Mouse (Mus musculus) left cerebral cortex, adult 11 months (tissue): Measurements from ENCODE around the gene Vps36.
A peak's percentile ranks its signal among the peaks of the same experiment; 100 is the strongest.

ENCODE experiments used
- DNase-seq: peaks from one replicate; pipeline ENCODE4 v3.0.0; 2022; ENCODE audit warnings: low spot score

Vps36 gene

DNA sequence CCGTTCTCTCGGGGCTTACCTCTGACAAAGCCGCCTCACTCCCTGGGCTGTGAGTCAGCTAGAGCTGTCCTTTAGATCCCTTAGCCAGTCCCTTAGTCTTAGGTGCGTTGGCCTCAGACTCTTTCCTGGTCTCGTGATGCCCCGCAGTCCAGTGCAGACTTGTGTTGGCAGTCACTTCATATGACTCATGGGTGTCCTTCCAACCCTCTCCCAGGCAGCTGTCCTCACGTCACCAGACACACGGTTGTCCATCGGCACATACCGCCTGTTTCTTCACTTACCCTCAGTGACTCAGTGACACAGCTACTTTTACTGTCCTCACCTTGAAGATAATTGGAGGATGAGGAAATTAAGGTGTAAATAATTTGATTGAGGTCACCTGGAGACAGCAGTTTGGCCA, 22.2 kb downstream of the Vps36 start:
- no peak for DNase-seq

DNA sequence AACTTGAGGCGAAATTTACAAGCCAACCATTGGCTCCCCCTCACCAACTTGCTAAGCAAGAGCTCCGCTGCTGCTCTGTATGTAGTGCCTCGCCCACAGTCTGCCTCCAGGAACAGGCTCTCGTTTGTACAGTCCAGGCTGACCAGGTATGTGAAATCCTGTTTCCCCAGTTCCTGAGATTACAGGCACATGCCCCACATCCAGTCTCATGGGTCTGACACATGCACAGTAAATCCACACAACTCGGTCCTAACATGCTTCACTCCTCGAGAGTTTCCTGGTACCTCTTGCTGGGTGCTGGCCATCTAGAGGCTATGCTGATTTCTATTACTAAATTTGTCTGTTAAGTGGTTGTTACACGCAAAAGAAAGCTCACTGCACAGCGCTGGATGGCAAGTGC, 33.8 kb downstream of the Vps36 start:
- DNase-seq = no peak

GRCm38 (mm10) chr8:22227061-22227877, 34.7 kb downstream of the Vps36 start, which contains the start of gene Thsd1:
Gene Thsd1, plus strand, starts transcription at chr8:22227313.
- no peak for DNase-seq

DNA sequence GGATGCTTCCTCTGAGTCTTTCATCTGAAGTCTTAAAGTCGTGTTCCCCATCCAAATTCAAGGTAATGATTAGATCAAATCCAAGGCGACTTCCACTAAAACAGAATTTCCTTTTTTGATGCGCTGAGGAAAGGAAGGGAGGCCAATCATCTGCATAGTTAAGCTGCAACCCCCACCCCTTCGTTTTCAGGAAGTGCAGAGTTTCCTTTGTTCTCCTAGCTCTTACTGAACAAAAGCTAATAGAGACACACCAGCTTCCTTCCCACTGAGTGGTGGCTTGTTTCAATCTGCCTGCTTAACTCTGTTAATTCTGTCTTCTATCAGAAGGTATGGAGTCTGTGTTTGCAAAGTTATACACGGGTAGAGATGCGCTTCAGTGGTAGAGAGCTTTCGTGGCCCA, 36.0 kb downstream of the Vps36 start:
- no peak for DNase-seq

DNA sequence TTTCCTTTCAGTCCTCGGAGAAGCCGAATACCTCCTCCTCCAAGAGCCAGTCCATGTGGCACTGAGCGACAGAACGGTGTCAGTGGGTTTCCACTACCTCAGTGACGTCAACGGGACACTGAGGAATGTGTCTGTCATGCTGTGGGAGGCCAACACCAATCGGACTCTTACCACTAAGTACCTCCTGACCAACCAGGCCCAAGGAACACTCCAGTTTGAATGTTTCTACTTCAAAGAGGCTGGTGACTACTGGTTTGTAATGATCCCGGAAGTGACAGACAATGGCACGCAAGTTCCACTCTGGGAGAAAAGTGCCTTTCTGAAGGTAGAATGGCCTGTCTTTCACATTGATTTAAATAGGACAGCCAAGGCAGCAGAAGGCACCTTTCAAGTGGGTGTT, 50.4 kb downstream of the Vps36 start:
- no peak for DNase-seq

- DNase-seq = no peak
These were observed 53.1 kb downstream of the Vps36 start for GRCm38 (mm10) chr8:22245663-22246062.

DNA sequence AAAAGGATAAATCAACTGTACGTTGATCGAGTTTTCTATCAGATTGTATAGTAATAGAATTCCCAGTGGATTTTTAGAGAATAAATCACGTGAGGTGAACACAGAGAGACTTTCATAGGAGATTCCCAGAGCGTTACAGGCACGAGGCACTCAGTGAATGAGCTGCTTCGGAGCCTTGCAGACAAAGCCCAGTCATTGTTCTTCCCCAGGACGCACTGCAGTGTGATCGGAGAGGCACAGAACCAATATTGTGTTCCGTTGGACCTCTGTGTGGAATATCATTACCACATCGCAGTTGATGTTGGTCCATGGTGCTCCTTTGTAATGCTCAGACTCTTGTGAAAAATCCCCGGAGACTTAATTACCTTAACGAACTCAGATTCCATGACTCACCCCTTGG, 55.3 kb downstream of the Vps36 start:
- peak; percentile 15 for DNase-seq

DNA sequence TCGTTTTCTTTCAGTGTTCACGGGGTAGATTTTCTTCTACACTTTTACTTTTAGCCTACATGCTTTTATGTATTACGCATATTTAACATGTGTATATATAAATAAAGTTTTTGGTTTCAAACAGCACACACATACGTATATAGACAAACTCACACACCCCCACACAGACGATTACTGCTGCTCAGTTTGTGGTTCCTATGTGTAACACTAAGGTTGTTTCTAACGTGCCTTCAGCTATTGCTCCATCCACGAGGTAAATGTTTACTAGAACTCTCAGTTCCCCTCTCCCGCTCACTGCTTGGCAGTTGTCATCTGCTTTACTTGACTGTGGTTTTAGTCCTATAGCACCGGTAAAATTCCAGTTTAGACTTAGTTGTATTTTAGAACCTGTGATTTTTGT, 56.5 kb downstream of the Vps36 start:
- no peak for DNase-seq

GRCm38 (mm10) chr8:22258946-22259450, 66.4 kb downstream of the Vps36 start:
- no peak for DNase-seq

GRCm38 (mm10) chr8:22259531-22259930, 66.9 kb downstream of the Vps36 start:
- DNase-seq = no peak

- no peak for DNase-seq
These were observed 67.6 kb downstream of the Vps36 start for GRCm38 (mm10) chr8:22260091-22260722.

DNA sequence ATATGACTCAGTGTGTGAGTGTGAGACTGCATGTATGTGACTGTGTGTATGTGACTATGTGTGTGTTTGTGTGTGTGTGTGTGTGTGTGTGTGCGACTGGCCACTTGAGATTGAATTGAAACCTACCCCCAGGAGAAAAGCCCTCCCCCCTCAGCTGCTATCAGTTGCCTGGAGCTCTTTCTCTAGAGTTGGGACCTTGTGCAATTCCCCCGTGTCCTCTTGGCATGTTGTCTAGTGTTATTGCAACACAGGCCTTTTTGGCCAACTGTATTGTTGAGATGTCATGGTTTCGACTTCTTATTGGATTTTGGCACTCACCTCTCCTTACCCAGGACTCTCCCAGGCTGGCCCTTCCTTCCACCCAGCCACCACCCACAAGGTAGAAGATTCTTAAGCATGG, 69.7 kb downstream of the Vps36 start:
- DNase-seq = no peak

- DNase-seq = no peak
These were observed 71.7 kb downstream of the Vps36 start for GRCm38 (mm10) chr8:22264292-22264691.

DNA sequence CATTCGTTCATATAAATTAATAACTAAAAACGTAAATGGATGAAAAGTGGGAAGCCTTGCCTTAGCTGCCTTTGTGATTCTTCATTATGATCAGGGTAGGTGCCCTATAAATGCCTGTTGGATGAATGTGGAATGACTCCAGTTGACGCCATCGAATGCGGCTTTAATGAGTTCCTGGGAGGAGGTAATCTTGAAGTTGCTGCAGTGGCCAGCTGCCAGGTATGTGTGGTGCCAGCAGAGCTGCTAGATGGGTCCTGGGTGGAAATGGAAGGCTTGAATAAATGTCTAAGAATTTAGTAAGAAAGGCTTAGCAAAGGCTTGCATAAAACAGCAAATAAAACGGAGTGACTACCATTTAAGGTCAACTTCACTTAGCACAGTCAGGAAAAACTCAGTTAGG, 72.2 kb downstream of the Vps36 start:
- no peak for DNase-seq

- DNase-seq = no peak
These were observed 72.6 kb downstream of the Vps36 start for GRCm38 (mm10) chr8:22265194-22265593.

DNA sequence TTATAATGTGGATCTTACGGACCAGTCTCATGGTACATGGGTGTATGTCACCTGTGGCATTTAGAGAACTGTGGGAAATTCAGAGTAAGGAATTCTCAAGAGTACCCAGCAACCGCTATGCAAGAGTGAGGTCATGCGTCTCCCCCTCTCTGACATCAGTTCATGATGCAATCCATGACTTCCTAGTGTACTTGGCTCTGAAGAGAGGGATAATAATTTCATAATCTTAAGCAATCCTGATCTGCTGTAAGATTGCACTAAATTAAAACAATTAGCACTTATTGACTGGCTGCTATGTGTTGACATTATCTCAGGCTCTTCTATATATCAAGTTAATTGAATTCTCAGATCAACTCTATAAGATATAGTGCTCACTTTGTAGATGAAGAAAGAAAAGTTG, 74.2 kb downstream of the Vps36 start:
- no peak for DNase-seq
